Mouse (Mus musculus): ENCODE measurements at regions not wholly inside any gene's neighbourhood (a gene's known extent, or its start where the extent isn't known, plus 50 kb on each side); places are given as distances from the start of the nearest gene placed in this dataset.

GRCm38 (mm10) chr3:56302346-56303185 is 119.1 kb upstream of the Nbea start:
- H3K36me3 ChIP-seq, result no peaks in the 10 kb centered on the region

GRCm38 (mm10) chr3:56300769-56301168 is 117.3 kb upstream of the Nbea start:
- H3K27me3 ChIP-seq, result no peaks in the 10 kb centered on the region
- no peak overlapping the region for H3K27ac ChIP-seq (replicated peaks)
- H3K4me1 ChIP-seq, result peaks cover 17% of the 10 kb centered on the region
- ATAC-seq (ENCODE audit: insufficient number of reproducible peaks, low FRiP score, low TSS enrichment, low read depth), result no peak
- WGBS, result 62% methylated on average over 1 of the region's 1 CpGs
- no peaks in the 10 kb centered on the region for H3K9me3 ChIP-seq (replicated peaks)
- no peak overlapping the region for H3K4me2 ChIP-seq (replicated peaks)
- H3K36me3 ChIP-seq, result no peaks in the 10 kb centered on the region
- H3K9ac ChIP-seq, result no peak overlapping the region
- no peak overlapping the region for H3K4me3 ChIP-seq (replicated peaks)

More at GRCm38 (mm10) chr3:56302346-56303185, 119.1 kb upstream of the Nbea start:
- no peak for ATAC-seq (ENCODE audit: insufficient number of reproducible peaks, low FRiP score, low TSS enrichment, low read depth)
- Histone ChIP-seq H3K4me2 (replicated peaks) (no peak overlapping the region), H3K4me1 (peaks cover 17% of the 10 kb centered on the region), H3K4me3 (replicated peaks) (no peak overlapping the region), H3K9me3 (replicated peaks) (no peaks in the 10 kb centered on the region), H3K27ac (replicated peaks) (peak overlapping the region; percentile 60; the same call in 1 of the 2 replicates), H3K9ac (no peak overlapping the region), H3K27me3 (no peaks in the 10 kb centered on the region)
- WGBS, result 15% methylated on average over 7 of the region's 7 CpGs

- H3K9ac ChIP-seq, result no peak overlapping the region
- ATAC-seq (ENCODE audit: insufficient number of reproducible peaks, low FRiP score, low TSS enrichment, low read depth), result no peak
- WGBS, result 78% methylated on average over 7 of the region's 7 CpGs
- no peak overlapping the region for H3K4me3 ChIP-seq (replicated peaks)
- no peaks in the 10 kb centered on the region for H3K9me3 ChIP-seq (replicated peaks)
- no peaks in the 10 kb centered on the region for H3K36me3 ChIP-seq
- H3K27ac ChIP-seq (replicated peaks), result no peak overlapping the region
- 0 out of 2 replicates have a peak, but pooled peaks cover 4% of the 10 kb centered on the region for H3K4me1 ChIP-seq
- H3K4me2 ChIP-seq (replicated peaks), result no peak overlapping the region
- H3K27me3 ChIP-seq, result no peaks in the 10 kb centered on the region
These were observed 112.1 kb upstream of the Nbea start for GRCm38 (mm10) chr3:56295578-56295977.

- H3K27ac ChIP-seq (replicated peaks), result no peak overlapping the region
- WGBS, result 95% methylated on average over 5 of the region's 5 CpGs
- H3K9ac ChIP-seq, result no peak overlapping the region
- H3K27me3 ChIP-seq, result no peaks in the 10 kb centered on the region
- H3K4me2 ChIP-seq (replicated peaks), result no peak overlapping the region
- H3K9me3 ChIP-seq (replicated peaks), result no peaks in the 10 kb centered on the region
- H3K36me3 ChIP-seq, result no peaks in the 10 kb centered on the region
- no peaks in the 10 kb centered on the region for H3K4me1 ChIP-seq
- ATAC-seq (ENCODE audit: insufficient number of reproducible peaks, low FRiP score, low TSS enrichment, low read depth), result no peak
- H3K4me3 ChIP-seq (replicated peaks), result no peak overlapping the region
These were observed 98.0 kb upstream of the Nbea start for GRCm38 (mm10) chr3:56281507-56281906.

- ATAC-seq (ENCODE audit: insufficient number of reproducible peaks, low FRiP score, low TSS enrichment, low read depth), result no peak
- WGBS, result 73% methylated on average over 6 of the region's 6 CpGs
These were observed 96.9 kb upstream of the Nbea start for GRCm38 (mm10) chr3:56280330-56280957.

GRCm38 (mm10) chr3:56272587-56272986 is 89.1 kb upstream of the Nbea start:
- no peak overlapping the region for H3K9ac ChIP-seq
- H3K27ac ChIP-seq (replicated peaks), result no peak overlapping the region
- no peak overlapping the region for H3K4me3 ChIP-seq (replicated peaks)
- WGBS, result 84% methylated on average over 3 of the region's 3 CpGs
- no peak for ATAC-seq (ENCODE audit: insufficient number of reproducible peaks, low FRiP score, low TSS enrichment, low read depth)
- no peak overlapping the region for H3K4me2 ChIP-seq (replicated peaks)
- no peaks in the 10 kb centered on the region for H3K36me3 ChIP-seq
- no peaks in the 10 kb centered on the region for H3K4me1 ChIP-seq
- H3K9me3 ChIP-seq (replicated peaks), result no peaks in the 10 kb centered on the region
- no peaks in the 10 kb centered on the region for H3K27me3 ChIP-seq

More at GRCm38 (mm10) chr3:56280330-56280957, 96.9 kb upstream of the Nbea start:
- Histone ChIP-seq H3K27ac (replicated peaks) (no peak overlapping the region), H3K4me2 (replicated peaks) (no peak overlapping the region), H3K36me3 (no peaks in the 10 kb centered on the region), H3K4me1 (no peaks in the 10 kb centered on the region), H3K4me3 (replicated peaks) (no peak overlapping the region), H3K9me3 (replicated peaks) (no peaks in the 10 kb centered on the region), H3K9ac (no peak overlapping the region), H3K27me3 (no peaks in the 10 kb centered on the region)

GRCm38 (mm10) chr3:56270241-56270830 is 86.8 kb upstream of the Nbea start:
- WGBS, result 55% methylated on average over 6 of the region's 6 CpGs
- no peaks in the 10 kb centered on the region for H3K4me1 ChIP-seq
- no peak for ATAC-seq (ENCODE audit: insufficient number of reproducible peaks, low FRiP score, low TSS enrichment, low read depth)
- H3K4me3 ChIP-seq (replicated peaks), result no peak overlapping the region
- H3K36me3 ChIP-seq, result no peaks in the 10 kb centered on the region
- H3K27me3 ChIP-seq, result no peaks in the 10 kb centered on the region
- no peak overlapping the region for H3K4me2 ChIP-seq (replicated peaks)
- no peak overlapping the region for H3K9ac ChIP-seq
- H3K9me3 ChIP-seq (replicated peaks), result no peaks in the 10 kb centered on the region
- no peak overlapping the region for H3K27ac ChIP-seq (replicated peaks)

GRCm38 (mm10) chr3:56261800-56262561 is 78.5 kb upstream of the Nbea start:
- Histone ChIP-seq H3K9ac (no peak overlapping the region), H3K4me2 (replicated peaks) (no peak overlapping the region), H3K27ac (replicated peaks) (no peak overlapping the region), H3K4me1 (no peaks in the 10 kb centered on the region), H3K36me3 (no peaks in the 10 kb centered on the region), H3K4me3 (replicated peaks) (no peak overlapping the region), H3K9me3 (replicated peaks) (no peaks in the 10 kb centered on the region), H3K27me3 (no peaks in the 10 kb centered on the region)
- 58% methylated on average over 3 of the region's 3 CpGs for WGBS
- ATAC-seq (ENCODE audit: insufficient number of reproducible peaks, low FRiP score, low TSS enrichment, low read depth), result no peak

GRCm38 (mm10) chr3:56256271-56256670 is 72.8 kb upstream of the Nbea start:
- no peak for ATAC-seq (ENCODE audit: insufficient number of reproducible peaks, low FRiP score, low TSS enrichment, low read depth)
- H3K9me3 ChIP-seq (replicated peaks), result no peaks in the 10 kb centered on the region
- H3K27ac ChIP-seq (replicated peaks), result no peak overlapping the region
- 58% methylated on average over 5 of the region's 5 CpGs for WGBS
- H3K4me1 ChIP-seq, result no peaks in the 10 kb centered on the region
- no peaks in the 10 kb centered on the region for H3K36me3 ChIP-seq
- H3K4me2 ChIP-seq (replicated peaks), result no peak overlapping the region
- H3K9ac ChIP-seq, result no peak overlapping the region
- H3K4me3 ChIP-seq (replicated peaks), result no peak overlapping the region
- H3K27me3 ChIP-seq, result no peaks in the 10 kb centered on the region

- no peaks in the 10 kb centered on the region for H3K27me3 ChIP-seq
- H3K27ac ChIP-seq (replicated peaks), result no peak overlapping the region
- H3K4me1 ChIP-seq, result no peaks in the 10 kb centered on the region
- ATAC-seq (ENCODE audit: insufficient number of reproducible peaks, low FRiP score, low TSS enrichment, low read depth), result no peak
- H3K9ac ChIP-seq, result no peak overlapping the region
- H3K36me3 ChIP-seq, result no peaks in the 10 kb centered on the region
- WGBS, result 32% methylated on average over 1 of the region's 1 CpGs
- no peak overlapping the region for H3K4me3 ChIP-seq (replicated peaks)
- H3K9me3 ChIP-seq (replicated peaks), result no peaks in the 10 kb centered on the region
- no peak overlapping the region for H3K4me2 ChIP-seq (replicated peaks)
These were observed 60.9 kb upstream of the Nbea start for GRCm38 (mm10) chr3:56244370-56244769.

- Histone ChIP-seq H3K4me3 (replicated peaks) (no peak overlapping the region), H3K4me1 (no peaks in the 10 kb centered on the region), H3K9me3 (replicated peaks) (no peaks in the 10 kb centered on the region), H3K27ac (replicated peaks) (no peak overlapping the region), H3K27me3 (no peaks in the 10 kb centered on the region), H3K36me3 (no peaks in the 10 kb centered on the region), H3K4me2 (replicated peaks) (no peak overlapping the region), H3K9ac (no peak overlapping the region)
- no peak for ATAC-seq (ENCODE audit: insufficient number of reproducible peaks, low FRiP score, low TSS enrichment, low read depth)
- WGBS, result 74% methylated on average over 2 of the region's 2 CpGs
These were observed 54.7 kb upstream of the Nbea start for GRCm38 (mm10) chr3:56238228-56238627.

Data from embryonic facial prominence, embryonic 15.5 days (tissue).